Mouse (Mus musculus) erythroblast, embryonic 14.5 days (primary cell): Measurements from ENCODE around the gene Pigp.

ENCODE experiments used
- GATA1 ChIP-seq: IDR thresholded peaks from 2 replicates; pipeline ENCODE4 v1.6.1; 2012; ENCODE audit warnings: low read length, inconsistent platforms, mixed read lengths
- TAL1 ChIP-seq: IDR thresholded peaks from 3 replicates; pipeline ENCODE4 v1.6.1; 2012; ENCODE audit warnings: low read length, inconsistent platforms, mixed read lengths

GRCm38 (mm10) chr16:94383277-94383676 is 11.6 kb upstream of the Pigp start:
- TF ChIP-seq TAL1 (no peak), GATA1 (no peak)
